Mouse (Mus musculus): ENCODE data around the gene Cdc26. TPM values are rescaled to one million over a fixed set of nuclear protein-coding genes. Genes with fewer than 3 reads are reported as not detected.

Cdc26 gene
- total and polyA plus RNA-seq, 3 experiments: 78.2 to 258 (median 125) TPM

GRCm38 (mm10) chr4:62344000-62344399 is 64.4 kb downstream of the Cdc26 start:
- H3K9me3 ChIP-seq (replicated peaks; ENCODE audit: low read length): no peaks in the 10 kb centered on the region
- no peak overlapping the region for H3K4me3 ChIP-seq (replicated peaks in 1 of 3; ENCODE audit: low read depth in 2 of 3, low read length in 2 of 3, poor library complexity in 1 of 3)
- no peaks in the 10 kb centered on the region for H3K79me2 ChIP-seq (replicated peaks; ENCODE audit: control insufficient read depth, extremely low read depth, insufficient read depth, poor library complexity, severe bottlenecking)
- no peak overlapping the region for H3K27ac ChIP-seq (ENCODE audit: insufficient read depth, low read depth)
- TF ChIP-seq SMC3 (IDR thresholded peaks at IDR 0.05; ENCODE audit: low read depth, low read length) (peak; percentile 24), MAZ (IDR thresholded peaks at IDR 0.05; ENCODE audit: low read depth, low read length) (no peak), RAD21 (IDR thresholded peaks at IDR 0.05; ENCODE audit: low read depth, low read length) (peak; percentile 45), CTCF (conservative IDR thresholded peaks at IDR 0.05 in 1 of 2, IDR thresholded peaks at IDR 0.05 in 1 of 2; ENCODE audit: low read depth in 2 of 2, low read length in 2 of 2) (peak in 1 of 2 experiments; percentile 43; a peak in 3 of 4 replicates)
- dilution Hi-C loops (cut with MboI; ENCODE audit: extremely low pct_ligation_motif_present, extremely low pct_unique_long_range_greater_than_20kb, low sequenced_read_pairs) (no loop called here), in situ Hi-C loops (cut with MboI; ENCODE audit: low pct_ligation_motif_present, low pct_unique_long_range_greater_than_20kb, low sequenced_read_pairs) (loop anchor here (10.0 kb wide), 1 partner anchor 171 kb away; the partner anchor contains the start of gene Alad)
- no peak overlapping the region for H3K9ac ChIP-seq (ENCODE audit: insufficient read depth, low read depth)
- no peak overlapping the region for H3K4me2 ChIP-seq (ENCODE audit: insufficient read depth, low read depth, poor library complexity, severe bottlenecking)
- peaks cover 53 to 85% of the 10 kb centered on the region in 2 experiments for H3K36me3 ChIP-seq (replicated peaks in 1 of 2; ENCODE audit: control insufficient read depth in 1 of 2, insufficient read depth in 1 of 2, low read length in 1 of 2)
- H3K4me1 ChIP-seq (ENCODE audit: control insufficient read depth in 1 of 2, insufficient read depth in 2 of 2): peaks cover 0 to 14% of the 10 kb centered on the region in 2 experiments; a peak in 1 of 4 replicates
- peak; percentile 39 for DNase-seq (ENCODE audit: extremely low read depth)
- H3K27me3 ChIP-seq (replicated peaks): no peaks in the 10 kb centered on the region

DNA sequence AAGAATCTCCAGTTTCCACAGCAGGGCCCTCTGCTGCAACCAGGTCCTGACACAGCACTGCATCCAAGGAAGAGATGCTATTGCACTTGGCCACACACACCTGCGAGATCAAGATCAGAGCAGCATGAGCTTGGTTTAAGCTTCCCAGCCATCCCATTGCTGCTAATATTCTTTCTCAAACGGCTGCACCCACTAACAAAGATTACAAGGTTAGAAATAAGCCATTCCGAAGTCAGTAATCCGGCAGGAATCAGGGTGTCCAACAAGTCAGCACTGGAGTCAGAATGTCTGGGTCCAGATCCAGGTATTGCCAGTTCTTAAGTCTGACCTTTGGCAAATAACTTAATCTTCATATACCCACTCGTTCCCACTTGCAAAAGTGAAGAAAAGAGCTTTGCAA is 69.9 kb downstream of the Cdc26 start:
- H3K4me1 ChIP-seq (ENCODE audit: control insufficient read depth in 1 of 2, insufficient read depth in 2 of 2): no peaks in the 10 kb centered on the region
- no peak overlapping the region for H3K9ac ChIP-seq (ENCODE audit: insufficient read depth, low read depth)
- H3K4me3 ChIP-seq (replicated peaks in 1 of 3; ENCODE audit: low read depth in 2 of 3, low read length in 2 of 3, poor library complexity in 1 of 3): no peak overlapping the region
- H3K27me3 ChIP-seq (replicated peaks): no peaks in the 10 kb centered on the region
- no peak overlapping the region for H3K4me2 ChIP-seq (ENCODE audit: insufficient read depth, low read depth, poor library complexity, severe bottlenecking)
- no peaks in the 10 kb centered on the region for H3K79me2 ChIP-seq (replicated peaks; ENCODE audit: control insufficient read depth, extremely low read depth, insufficient read depth, poor library complexity, severe bottlenecking)
- no peaks in the 10 kb centered on the region for H3K9me3 ChIP-seq (replicated peaks; ENCODE audit: low read length)
- DNase-seq (ENCODE audit: extremely low read depth): no peak
- H3K36me3 ChIP-seq (replicated peaks in 1 of 2; ENCODE audit: control insufficient read depth in 1 of 2, insufficient read depth in 1 of 2, low read length in 1 of 2): peaks cover 56 to 88% of the 10 kb centered on the region in 2 experiments
- TF ChIP-seq GABPA (IDR thresholded peaks at IDR 0.05; ENCODE audit: insufficient replicate concordance, low read depth, low read length) (no peak), HCFC1 (IDR thresholded peaks at IDR 0.05; ENCODE audit: low read depth, low read length) (no peak), ZKSCAN1 (IDR thresholded peaks at IDR 0.05; ENCODE audit: borderline replicate concordance, low read depth, low read length) (no peak), MYC (IDR thresholded peaks at IDR 0.05; ENCODE audit: low read depth, low read length) (no peak), MAFK (IDR thresholded peaks at IDR 0.05; ENCODE audit: insufficient replicate concordance, low read length) (no peak), ZC3H11A (IDR thresholded peaks at IDR 0.05; ENCODE audit: low read depth, low read length) (no peak), USF2 (conservative IDR thresholded peaks at IDR 0.05; ENCODE audit: low read depth, low read length) (no peak), NELFE (IDR thresholded peaks at IDR 0.05; ENCODE audit: low read depth, low read length) (no peak), IRF4 (IDR thresholded peaks at IDR 0.05; ENCODE audit: low read depth, low read length) (no peak), CTCF (conservative IDR thresholded peaks at IDR 0.05 in 1 of 2, IDR thresholded peaks at IDR 0.05 in 1 of 2; ENCODE audit: low read depth in 2 of 2, low read length in 2 of 2) (no peak), POLR2AphosphoS2 (IDR thresholded peaks at IDR 0.05; ENCODE audit: low read depth, low read length) (no peak), MXI1 (IDR thresholded peaks at IDR 0.05; ENCODE audit: low read depth, low read length) (no peak), ZMIZ1 (IDR thresholded peaks at IDR 0.05; ENCODE audit: low read depth, low read length) (no peak)
- dilution Hi-C loops (cut with MboI; ENCODE audit: extremely low pct_ligation_motif_present, extremely low pct_unique_long_range_greater_than_20kb, low sequenced_read_pairs) (no loop called here), in situ Hi-C loops (cut with MboI; ENCODE audit: low pct_ligation_motif_present, low pct_unique_long_range_greater_than_20kb, low sequenced_read_pairs) (no loop called here)
- H3K27ac ChIP-seq (ENCODE audit: insufficient read depth, low read depth): no peak overlapping the region

Other genes starting within 250 kb of the Cdc26 start
- not detected in 2 replicates for gene Zfp37, start 177.6 kb downstream of the Cdc26 start, total RNA-seq (2012; rRNA removed)
- gene Zfp37, start 177.6 kb downstream of the Cdc26 start, total RNA-seq (2014; rRNA removed): not detected in 2 replicates
- not detected in 2 replicates for gene Zfp37, start 177.6 kb downstream of the Cdc26 start, polyA plus RNA-seq (2012; ENCODE audit: insufficient read length, low read depth)
- 8.4 and 8.6 TPM in 2 replicates for gene Slc31a2, start 146.1 kb downstream of the Cdc26 start, total RNA-seq (2012; rRNA removed)
- gene Slc31a2, start 146.1 kb downstream of the Cdc26 start, total RNA-seq (2014; rRNA removed): 6.9 and 7.2 TPM in 2 replicates
- gene Slc31a2, start 146.1 kb downstream of the Cdc26 start, polyA plus RNA-seq (2012; ENCODE audit: insufficient read length, low read depth): 5.9 and 6.2 TPM in 2 replicates
- gene Fkbp15, start 48.1 kb downstream of the Cdc26 start, total RNA-seq (2012; rRNA removed): 30.4 and 30.8 TPM in 2 replicates
- gene Fkbp15, start 48.1 kb downstream of the Cdc26 start, total RNA-seq (2014; rRNA removed): 24.0 and 25.9 TPM in 2 replicates
- gene Fkbp15, start 48.1 kb downstream of the Cdc26 start, polyA plus RNA-seq (2012; ENCODE audit: insufficient read length, low read depth): 32.9 and 35.1 TPM in 2 replicates
- gene Slc31a1, start 47.9 kb downstream of the Cdc26 start, total RNA-seq (2012; rRNA removed): 14.0 and 16.5 TPM in 2 replicates
- 18.1 and 19.7 TPM in 2 replicates for gene Slc31a1, start 47.9 kb downstream of the Cdc26 start, total RNA-seq (2014; rRNA removed)
- 30.3 and 32.5 TPM in 2 replicates for gene Slc31a1, start 47.9 kb downstream of the Cdc26 start, polyA plus RNA-seq (2012; ENCODE audit: insufficient read length, low read depth)
- gene Prpf4, start 155 bp upstream of the Cdc26 start, total RNA-seq (2012; rRNA removed): 18.1 and 22.5 TPM in 2 replicates
- 33.5 and 33.9 TPM in 2 replicates for gene Prpf4, start 155 bp upstream of the Cdc26 start, total RNA-seq (2014; rRNA removed)
- gene Prpf4, start 155 bp upstream of the Cdc26 start, polyA plus RNA-seq (2012; ENCODE audit: insufficient read length, low read depth): 31.6 and 33.7 TPM in 2 replicates
- gene Rnf183, start 26.6 kb upstream of the Cdc26 start, total RNA-seq (2012; rRNA removed): 3.5 and 4.1 TPM in 2 replicates
- 3.6 and 4.4 TPM in 2 replicates for gene Rnf183, start 26.6 kb upstream of the Cdc26 start, total RNA-seq (2014; rRNA removed)
- 3.8 and 4.0 TPM in 2 replicates for gene Rnf183, start 26.6 kb upstream of the Cdc26 start, polyA plus RNA-seq (2012; ENCODE audit: insufficient read length, low read depth)
- 4.4 and 5.0 TPM in 2 replicates for gene Wdr31, start 62.3 kb upstream of the Cdc26 start, total RNA-seq (2012; rRNA removed)
- gene Wdr31, start 62.3 kb upstream of the Cdc26 start, total RNA-seq (2014; rRNA removed): 3.0 and 3.4 TPM in 2 replicates
- 3.8 and 4.7 TPM in 2 replicates for gene Wdr31, start 62.3 kb upstream of the Cdc26 start, polyA plus RNA-seq (2012; ENCODE audit: insufficient read length, low read depth)
- gene Bspry, start 71.4 kb upstream of the Cdc26 start, total RNA-seq (2012; rRNA removed): 1.1 and 1.2 TPM in 2 replicates
- gene Bspry, start 71.4 kb upstream of the Cdc26 start, total RNA-seq (2014; rRNA removed): 0.86 and 0.95 TPM in 2 replicates
- gene Bspry, start 71.4 kb upstream of the Cdc26 start, polyA plus RNA-seq (2012; ENCODE audit: insufficient read length, low read depth): 0.53 and 1.2 TPM in 2 replicates
- 4.7 and 6.1 TPM in 2 replicates for gene Hdhd3, start 94.8 kb upstream of the Cdc26 start, total RNA-seq (2012; rRNA removed)
- gene Hdhd3, start 94.8 kb upstream of the Cdc26 start, total RNA-seq (2014; rRNA removed): 2.9 and 4.5 TPM in 2 replicates
- gene Hdhd3, start 94.8 kb upstream of the Cdc26 start, polyA plus RNA-seq (2012; ENCODE audit: insufficient read length, low read depth): 4.7 and 5.3 TPM in 2 replicates
- gene Alad, start 111.3 kb upstream of the Cdc26 start, total RNA-seq (2012; rRNA removed): 79.0 and 84.2 TPM in 2 replicates
- 33.3 and 35.1 TPM in 2 replicates for gene Alad, start 111.3 kb upstream of the Cdc26 start, total RNA-seq (2014; rRNA removed)
- 71.5 and 78.2 TPM in 2 replicates for gene Alad, start 111.3 kb upstream of the Cdc26 start, polyA plus RNA-seq (2012; ENCODE audit: insufficient read length, low read depth)
- 32.1 and 43.7 TPM in 2 replicates for gene Pole3, start 116.4 kb upstream of the Cdc26 start, total RNA-seq (2012; rRNA removed)
- 69.8 and 74.6 TPM in 2 replicates for gene Pole3, start 116.4 kb upstream of the Cdc26 start, total RNA-seq (2014; rRNA removed)
- 87.5 and 98.9 TPM in 2 replicates for gene Pole3, start 116.4 kb upstream of the Cdc26 start, polyA plus RNA-seq (2012; ENCODE audit: insufficient read length, low read depth)
- gene 4933430I17Rik, start 116.7 kb upstream of the Cdc26 start, total RNA-seq (2012; rRNA removed): 0.21 and 0.30 TPM in 2 replicates
- gene 4933430I17Rik, start 116.7 kb upstream of the Cdc26 start, total RNA-seq (2014; rRNA removed): 0.34 and 0.52 TPM in 2 replicates
- 1.8 and 1.9 TPM in 2 replicates for gene 4933430I17Rik, start 116.7 kb upstream of the Cdc26 start, polyA plus RNA-seq (2012; ENCODE audit: insufficient read length, low read depth)
- 2.0 and 3.3 TPM in 2 replicates for gene Rgs3, start 151.2 kb upstream of the Cdc26 start, total RNA-seq (2012; rRNA removed)
- gene Rgs3, start 151.2 kb upstream of the Cdc26 start, total RNA-seq (2014; rRNA removed): 3.4 and 3.5 TPM in 2 replicates
- gene Rgs3, start 151.2 kb upstream of the Cdc26 start, polyA plus RNA-seq (2012; ENCODE audit: insufficient read length, low read depth): 5.1 and 6.0 TPM in 2 replicates